Mouse (Mus musculus) right cerebral cortex, postnatal 36 days (tissue): Measurements from ENCODE around the gene AW822073.
"Not testable (repeated sequence)": the region's sequence is repeated elsewhere in the genome, so short reads cannot be mapped to it uniquely, and the experiment has no call there.

Experiments
- DNase-seq, 2 experiments: peaks; one replicate each; pipeline ENCODE4 v3.0.0; 2022; ENCODE audit warnings: low spot score in 2 of 2, mixed read lengths in 1 of 2

AW822073 gene

DNA sequence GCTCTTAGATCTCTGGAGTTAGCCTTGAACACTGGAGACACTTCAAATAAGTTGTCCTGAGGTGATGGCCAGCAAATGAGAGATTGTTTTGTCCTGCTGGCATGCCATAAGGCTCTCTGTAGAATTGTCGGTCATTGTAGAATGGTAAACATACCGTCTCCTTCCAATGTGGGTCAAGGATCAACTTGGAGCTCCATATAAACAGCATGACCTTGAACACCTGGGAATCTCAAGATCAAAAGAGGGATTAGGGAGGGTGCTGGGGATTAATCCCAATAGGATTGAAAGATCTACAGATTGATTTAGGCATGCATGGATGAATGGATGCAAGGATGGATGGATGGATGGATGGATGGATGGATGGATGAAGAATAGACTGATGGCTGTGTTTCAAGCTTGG is 3.2 kb downstream of the AW822073 start:
- DNase-seq: not testable (repeated sequence)

DNA sequence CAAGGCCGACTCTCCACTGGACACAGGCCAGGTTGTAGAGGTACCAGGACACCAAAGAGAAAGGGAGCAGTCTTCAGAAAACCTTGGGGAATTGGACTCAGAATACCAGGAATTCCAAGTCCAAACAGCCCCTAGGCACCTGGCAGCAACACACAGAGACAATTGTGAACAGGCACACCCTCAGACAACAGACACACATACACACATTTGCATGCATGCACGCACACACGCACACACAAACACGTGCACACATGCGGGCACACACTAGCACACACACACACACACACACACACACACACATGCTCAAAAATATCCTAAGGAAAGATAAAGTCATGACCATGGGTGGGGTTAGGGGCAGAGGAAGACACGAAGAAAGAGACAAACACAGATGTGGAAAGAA is 4.0 kb downstream of the AW822073 start:
- DNase-seq: no peak

DNA sequence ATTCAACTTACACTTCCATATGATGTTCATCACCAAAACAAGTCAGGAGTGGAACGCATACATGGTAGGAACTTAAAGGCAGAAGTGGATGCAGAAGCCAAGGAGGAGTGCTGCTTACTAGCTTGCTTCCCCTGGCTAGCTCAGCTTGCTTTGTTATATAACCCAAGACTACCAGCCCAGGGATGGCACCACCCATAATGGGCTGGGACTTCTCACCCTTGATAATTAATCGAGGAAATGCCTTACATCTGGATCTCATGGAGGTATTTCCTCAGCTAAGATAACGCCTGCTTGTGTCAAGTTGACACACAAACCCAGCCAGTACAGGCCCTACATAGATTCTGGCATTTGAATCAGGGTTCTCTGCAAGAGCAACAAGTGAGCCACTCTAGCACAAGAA is 7.4 kb downstream of the AW822073 start:
- no peak for DNase-seq

DNA sequence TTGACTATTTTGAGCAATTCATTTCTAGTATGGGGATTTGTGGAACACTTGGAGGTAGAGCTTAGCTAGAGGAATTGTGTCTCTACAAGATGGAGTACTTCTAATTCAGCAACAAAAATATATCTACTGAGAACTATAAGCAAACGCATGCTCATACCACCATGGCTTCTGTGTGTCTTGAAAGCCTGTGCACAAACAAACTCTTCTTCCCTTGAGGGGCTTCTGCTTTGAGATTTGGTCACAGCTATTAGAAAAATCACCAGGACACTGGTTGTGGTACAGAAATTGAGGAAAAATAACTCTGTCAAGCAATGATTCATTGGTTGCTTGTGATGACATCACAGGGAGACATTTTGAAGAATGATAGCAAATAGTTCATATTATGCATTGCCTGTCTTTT is 9.4 kb downstream of the AW822073 start:
- DNase-seq: no peak

DNA sequence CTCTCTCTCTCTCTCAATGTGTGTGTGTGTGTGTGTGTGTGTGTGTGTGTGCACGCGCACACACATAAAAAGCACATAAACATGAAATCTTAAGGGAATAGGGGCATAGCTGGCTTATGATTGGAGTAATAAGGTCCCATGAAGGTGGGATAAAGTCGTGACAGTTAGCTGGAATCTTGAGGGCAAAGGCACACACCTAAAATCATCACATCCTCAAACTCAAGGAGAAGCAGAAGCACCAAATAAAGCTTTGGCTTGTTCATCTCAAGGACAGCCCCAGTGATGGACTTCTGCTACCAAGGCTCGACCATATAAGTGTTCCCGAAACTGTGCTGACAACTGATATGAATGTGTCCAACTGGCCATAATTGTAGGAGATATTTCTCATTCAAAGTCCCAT is 9.8 kb downstream of the AW822073 start:
- no peak for DNase-seq

DNA sequence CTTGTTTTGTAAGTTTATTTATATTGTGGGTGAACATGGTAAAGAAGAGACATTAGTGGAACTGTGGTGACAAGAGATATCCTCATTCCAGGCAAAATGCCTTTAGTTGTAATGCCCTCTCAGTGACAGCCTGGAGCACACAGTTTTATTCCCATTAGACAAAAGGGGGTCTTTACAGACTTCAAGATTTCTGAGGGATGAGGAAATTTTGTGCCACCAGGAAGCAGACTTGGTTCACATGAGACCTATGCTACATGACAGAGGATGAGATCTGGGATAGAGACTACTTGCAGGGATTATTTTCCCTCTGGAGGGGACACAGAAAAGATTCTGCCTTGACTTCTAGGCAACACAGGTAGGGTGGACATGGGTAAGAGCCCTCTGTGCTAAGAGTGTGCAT is 10.2 kb downstream of the AW822073 start:
- no peak for DNase-seq

DNA sequence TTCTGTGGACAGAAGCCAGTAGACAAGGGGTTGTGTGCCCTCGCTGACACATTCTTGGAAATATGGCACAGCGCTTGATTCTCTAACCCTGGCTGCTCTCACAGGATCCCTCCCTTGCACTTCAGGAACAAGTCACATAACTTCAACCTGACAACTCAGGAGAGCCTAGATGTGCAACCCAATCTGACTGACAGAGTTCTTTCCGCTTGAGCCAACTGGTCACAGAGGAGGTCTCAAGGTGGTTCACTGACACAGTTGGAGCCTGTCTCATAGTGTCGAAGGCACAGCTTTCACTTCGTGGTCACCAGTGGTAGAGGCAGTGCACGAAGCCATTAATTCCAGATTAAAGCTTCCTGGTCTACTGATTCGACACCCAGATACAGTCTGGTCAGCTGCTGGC is 12.5 kb downstream of the AW822073 start:
- DNase-seq: no peak

DNA sequence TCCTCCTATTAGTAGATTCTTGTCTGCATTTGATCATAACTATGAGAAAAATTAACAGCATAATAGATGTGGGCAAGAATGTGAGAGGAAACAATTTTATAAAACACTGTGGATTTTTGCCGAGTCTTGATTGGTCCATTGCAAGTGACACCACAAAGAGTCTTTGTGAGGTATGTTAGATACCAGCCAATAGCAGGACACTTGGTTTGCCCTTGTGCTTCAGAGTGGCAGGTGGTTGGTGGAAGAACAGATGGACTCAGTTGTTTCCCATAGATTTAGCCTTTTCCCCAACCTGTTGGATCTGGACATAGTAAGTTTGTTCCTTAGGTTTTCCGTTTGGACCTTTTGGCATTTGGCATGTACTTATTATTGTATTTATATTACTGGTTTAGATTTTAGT is 13.5 kb downstream of the AW822073 start:
- DNase-seq: no peak

DNA sequence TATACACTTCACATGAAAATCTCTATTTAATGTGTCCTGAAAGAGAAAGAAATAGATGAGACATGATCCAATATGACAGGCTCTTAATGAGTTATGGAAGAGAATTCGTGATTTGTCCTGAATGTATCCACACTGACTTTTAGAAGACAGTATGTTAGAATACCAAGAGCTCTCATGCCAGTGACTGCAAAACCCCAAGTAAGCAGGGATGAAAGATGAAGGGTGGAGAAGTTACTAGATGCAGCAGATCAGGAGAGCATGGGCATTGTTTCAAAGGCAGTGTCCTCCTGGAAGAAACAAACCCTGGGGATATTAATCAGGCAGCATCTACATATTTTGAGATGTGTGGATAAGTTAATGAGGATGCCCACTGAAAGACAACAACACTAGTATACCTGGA is 14.2 kb downstream of the AW822073 start:
- DNase-seq: no peak

DNA sequence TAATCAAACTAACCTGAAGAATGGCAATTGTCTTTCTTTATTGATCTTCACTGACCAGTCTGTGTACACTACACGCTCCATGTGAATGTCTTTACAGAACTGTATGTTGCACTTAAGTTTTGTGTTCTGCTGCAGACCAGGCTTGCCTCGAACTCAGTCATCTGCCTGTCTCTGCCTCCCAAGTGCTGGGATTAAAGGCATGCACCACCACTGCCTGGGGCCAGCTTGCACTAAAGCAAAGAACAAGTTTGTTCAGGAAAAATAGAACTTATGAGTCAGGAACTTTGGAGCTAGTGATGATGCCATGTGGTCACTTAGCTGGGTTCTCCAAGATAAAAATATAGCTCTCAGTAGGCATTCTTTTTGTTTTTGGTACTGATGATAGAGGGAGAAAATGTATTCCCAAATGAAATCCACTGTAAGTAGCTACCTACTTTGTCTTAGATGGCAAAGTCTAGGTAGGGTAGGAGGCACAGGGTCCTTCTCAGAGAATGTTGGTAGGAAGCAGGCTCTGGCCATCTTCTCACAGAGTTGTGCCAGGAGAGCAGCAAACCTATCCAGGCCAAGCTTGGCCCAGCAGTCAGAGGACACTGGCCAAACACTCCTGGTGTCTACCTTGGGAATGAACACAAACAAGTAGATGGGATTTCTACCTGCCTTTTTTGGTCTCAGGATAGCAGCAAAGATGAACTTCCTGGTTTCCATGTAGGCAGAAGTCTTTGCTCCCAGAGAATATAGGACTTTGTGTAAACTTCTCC is 14.8 kb downstream of the AW822073 start:
- no peak for DNase-seq

DNA sequence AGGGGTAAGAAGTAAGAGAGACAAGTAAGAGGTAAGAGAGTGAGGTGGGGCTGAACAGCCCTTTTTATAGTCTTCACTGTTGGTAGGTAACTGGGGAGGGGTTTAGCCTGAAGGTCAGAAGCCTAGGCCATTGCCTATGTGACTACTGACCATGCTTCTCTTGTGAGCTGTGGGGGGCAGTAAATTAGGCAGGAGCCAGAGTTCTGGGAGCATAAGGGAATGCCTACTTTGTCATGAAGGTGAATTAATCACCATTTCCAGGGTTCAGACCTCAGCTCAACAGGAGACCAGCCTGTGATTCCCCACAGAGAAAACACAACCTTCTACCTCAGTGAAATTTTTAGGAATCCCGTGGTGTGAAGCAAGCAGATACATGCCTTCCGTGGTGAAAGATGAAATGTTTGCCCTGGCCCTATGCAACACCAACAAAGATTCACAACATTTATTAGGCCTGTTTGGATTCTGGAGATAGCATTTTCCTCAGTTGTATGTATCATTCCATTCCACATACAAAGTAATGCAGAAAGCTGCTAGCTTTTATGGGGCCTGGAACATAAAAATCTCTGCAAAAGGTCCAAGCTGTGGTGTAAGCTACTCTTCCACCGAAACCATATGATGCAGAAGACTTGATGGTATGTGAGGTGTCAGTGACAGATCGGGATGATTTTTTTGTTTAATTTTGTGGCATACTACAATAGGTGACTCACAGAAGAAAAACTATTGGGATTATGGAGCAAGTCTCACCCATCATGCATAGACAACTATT is 17.9 kb downstream of the AW822073 start:
- DNase-seq: no peak

DNA sequence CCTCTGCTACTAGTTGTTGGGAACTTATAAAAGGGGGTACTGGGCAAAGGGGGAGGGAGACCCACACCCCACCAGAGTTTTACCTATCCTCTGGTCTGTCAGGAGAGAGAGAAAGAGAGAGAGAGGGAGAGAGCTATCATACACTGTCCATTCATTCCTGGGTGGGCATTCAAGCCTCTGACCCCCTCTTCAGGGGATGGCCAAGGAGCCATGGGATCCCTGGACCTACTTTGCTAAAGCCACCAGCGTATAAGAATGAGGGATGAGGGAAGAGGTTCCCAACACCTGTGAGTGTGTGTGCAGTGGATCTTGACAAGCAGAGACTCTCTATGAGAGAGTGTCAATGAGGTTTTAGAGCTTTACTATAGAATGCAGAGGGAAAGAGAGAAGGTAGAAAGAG is 18.7 kb downstream of the AW822073 start:
- DNase-seq: no peak
